Mouse (Mus musculus): Measurements from ENCODE around the gene Relb.

GRCm38 (mm10) chr7:19577141-19577852, 51.9 kb downstream of the Relb start, which contains the start of the genes Zfp296 and Gemin7:
- no peak for TF ChIP-seq GATA1 (IDR thresholded peaks at IDR 0.05; ENCODE audit: borderline replicate concordance, low read length)
- no peak for TF ChIP-seq CTCF (IDR thresholded peaks at IDR 0.05; ENCODE audit: low read depth, low read length)

All from G1E (cell line).